Mouse (Mus musculus) urinary bladder, postnatal 4 days (tissue): Measurements from ENCODE around the gene Ppm1l.

ENCODE experiments used
- DNase-seq, 2 experiments: peaks; one replicate each; pipeline ENCODE4 v3.0.0; 2021 to 2022; ENCODE audit warnings: low spot score in 2 of 2

The Ppm1l gene

GRCm38 (mm10) chr3:69597211-69597610, 280.6 kb downstream of the Ppm1l start:
- no peak for DNase-seq

- DNase-seq: no peak
Measured at GRCm38 (mm10) chr3:69597816-69598215, 281.2 kb downstream of the Ppm1l start.

- peak in 1 of 2 experiments; percentile 47 for DNase-seq
Measured at GRCm38 (mm10) chr3:69598261-69599165, 281.9 kb downstream of the Ppm1l start, which contains the start of gene B3galnt1. TSS of gene B3galnt1 (minus strand) at chr3:69598960.

- DNase-seq: no peak
Measured at GRCm38 (mm10) chr3:69599166-69599500, 282.5 kb downstream of the Ppm1l start.

GRCm38 (mm10) chr3:69606923-69607322, 290.3 kb downstream of the Ppm1l start:
- DNase-seq: no peak

GRCm38 (mm10) chr3:69607468-69607867, 290.8 kb downstream of the Ppm1l start:
- no peak for DNase-seq

- DNase-seq: no peak
Measured at GRCm38 (mm10) chr3:69607909-69608308, 291.2 kb downstream of the Ppm1l start.
